Mouse (Mus musculus) lung, embryonic 15.5 days (tissue): ENCODE data around the gene Ube2c. TPM values are rescaled to one million over a fixed set of nuclear protein-coding genes. Genes with fewer than 3 reads are reported as not detected.

ENCODE experiments used
- polyA plus RNA-seq: library from polyadenylated mRNA; unstranded; fragments of >200 nt; fragmentation: Nextera tagmentation; extraction: Ambion mirVana; gene quantifications from 2 replicates; pipeline ENCODE4 v1.2.1, GENCODE M21; 2015

Gene Ube2c
- polyA plus RNA-seq, 1 experiment from 2014 or later = 590 TPM

Other genes with a start within 250 kb of the Ube2c start
- gene Wfdc2, start 207.5 kb upstream of the Ube2c start, polyA plus RNA-seq = 404 and 415 TPM in 2 replicates
- not detected in 2 replicates for gene Spint3, start 196.4 kb upstream of the Ube2c start, polyA plus RNA-seq
- 0.77 and 0.95 TPM in 2 replicates for gene Wfdc6a, start 184.5 kb upstream of the Ube2c start, polyA plus RNA-seq
- not detected in 2 replicates for gene Eppin, start 176.3 kb upstream of the Ube2c start, polyA plus RNA-seq
- gene Wfdc6b, start 156.4 kb upstream of the Ube2c start, polyA plus RNA-seq = not detected in 2 replicates
- not detected in 2 replicates for gene Wfdc8, start 156.3 kb upstream of the Ube2c start, polyA plus RNA-seq
- gene Wfdc16, start 131.1 kb upstream of the Ube2c start, polyA plus RNA-seq = not detected in 2 replicates
- gene Wfdc10, start 113.9 kb upstream of the Ube2c start, polyA plus RNA-seq = not detected in 2 replicates
- gene Wfdc9, start 113.3 kb upstream of the Ube2c start, polyA plus RNA-seq = not detected in 2 replicates
- gene Wfdc11, start 95.8 kb upstream of the Ube2c start, polyA plus RNA-seq = not detected in 2 replicates
- gene Wfdc13, start 84.8 kb upstream of the Ube2c start, polyA plus RNA-seq = 0.20 and 0.22 TPM in 2 replicates
- gene Spint4, start 71.4 kb upstream of the Ube2c start, polyA plus RNA-seq = not detected in 2 replicates
- not detected in 2 replicates for gene Spint5, start 54.6 kb upstream of the Ube2c start, polyA plus RNA-seq
- 1.9 and 2.3 TPM in 2 replicates for gene Wfdc3, start 24.0 kb upstream of the Ube2c start, polyA plus RNA-seq
- 70.5 and 71.3 TPM in 2 replicates for gene Dnttip1, start 23.9 kb upstream of the Ube2c start, polyA plus RNA-seq
- 2.0 and 9.7 TPM in 2 replicates for gene Tnnc2, start 10.1 kb downstream of the Ube2c start, polyA plus RNA-seq
- 24.4 and 27.0 TPM in 2 replicates for gene Snx21, start 15.9 kb downstream of the Ube2c start, polyA plus RNA-seq
- gene Acot8, start 35.0 kb downstream of the Ube2c start, polyA plus RNA-seq = 19.8 and 20.3 TPM in 2 replicates
- 6.7 and 8.4 TPM in 2 replicates for gene Zswim3, start 35.2 kb downstream of the Ube2c start, polyA plus RNA-seq
- 15.8 and 16.8 TPM in 2 replicates for gene Zswim1, start 52.8 kb downstream of the Ube2c start, polyA plus RNA-seq
- gene Spata25, start 58.6 kb downstream of the Ube2c start, polyA plus RNA-seq = not detected in 2 replicates
- 131 and 139 TPM in 2 replicates for gene Ctsa, start 63.0 kb downstream of the Ube2c start, polyA plus RNA-seq
- gene Neurl2, start 63.6 kb downstream of the Ube2c start, polyA plus RNA-seq = 6.6 and 7.5 TPM in 2 replicates
- 149 and 169 TPM in 2 replicates for gene Pltp, start 87.8 kb downstream of the Ube2c start, polyA plus RNA-seq
- 74.4 and 75.2 TPM in 2 replicates for gene Pcif1, start 109.4 kb downstream of the Ube2c start, polyA plus RNA-seq
- 12.4 and 13.2 TPM in 2 replicates for gene Zfp335, start 141.9 kb downstream of the Ube2c start, polyA plus RNA-seq
- gene Mmp9, start 170.9 kb downstream of the Ube2c start, polyA plus RNA-seq = 0.59 and 1.4 TPM in 2 replicates
- 0.68 and 1.1 TPM in 2 replicates for gene Slc12a5, start 190.9 kb downstream of the Ube2c start, polyA plus RNA-seq